Mouse (Mus musculus) forebrain, embryonic 15.5 days (tissue): ENCODE measurements around the gene Layn. TPM values are rescaled to one million over a fixed set of nuclear protein-coding genes. Genes with fewer than 3 reads are reported as not detected.
A peak's percentile ranks its signal among the peaks of the same experiment; 100 is the strongest.

Experiments used
- ATAC-seq: fragments of 200-750 bp; cut with Nextera tagmentation; replicated peaks from 2 replicates; pipeline ENCODE4 v1.8.0; 2017; ENCODE audit warnings: mild to moderate bottlenecking, moderate TSS enrichment, moderate library complexity
- H3K27ac ChIP-seq: fragments of 300-500 bp; sonication (generic); replicated peaks from 2 replicates; pipeline ENCODE4 v1.5.1; 2015; ENCODE audit warnings: mild to moderate bottlenecking, inconsistent platforms
- H3K27me3 ChIP-seq: fragments of 300-500 bp; sonication (generic); 2 replicates; pipeline ENCODE4 v1.6.1; 2015; ENCODE audit warnings: inconsistent platforms
- H3K36me3 ChIP-seq: fragments of 300-500 bp; sonication (generic); 2 replicates; pipeline ENCODE4 v1.6.1; 2015; ENCODE audit warnings: mild to moderate bottlenecking, inconsistent platforms
- H3K4me1 ChIP-seq: fragments of 300-500 bp; sonication (generic); 2 replicates; pipeline ENCODE4 v1.6.1; 2015; ENCODE audit warnings: inconsistent platforms
- H3K4me2 ChIP-seq: fragments of 300-500 bp; sonication (generic); replicated peaks from 2 replicates; pipeline ENCODE4 v1.6.1; 2015; ENCODE audit warnings: mild to moderate bottlenecking, inconsistent platforms
- H3K4me3 ChIP-seq: fragments of 300-500 bp; sonication (generic); 2 replicates; pipeline ENCODE4 v1.5.1; 2015; ENCODE audit warnings: mild to moderate bottlenecking, inconsistent platforms
- H3K9ac ChIP-seq: fragments of 300-500 bp; sonication (generic); replicated peaks from 2 replicates; pipeline ENCODE4 v1.6.1; 2015; ENCODE audit warnings: mild to moderate bottlenecking, inconsistent platforms
- H3K9me3 ChIP-seq: fragments of 300-500 bp; sonication (generic); 2 replicates; pipeline ENCODE4 v1.6.1; 2016; ENCODE audit warnings: inconsistent platforms
- WGBS: fragments of 180-500 bp; shearing (Covaris S2); methylation state at CpG from one replicate; pipeline ENCODE4 v1.1.7; 2015; ENCODE audit warnings: mixed read lengths; 5-methylcytosine and 5-hydroxymethylcytosine counted together
- polyA plus RNA-seq: library from polyadenylated mRNA; unstranded; fragments of >200 nt; fragmentation: Nextera tagmentation; extraction: Ambion mirVana; gene quantifications from 2 replicates; pipeline ENCODE4 v1.2.1, GENCODE M21; 2015

Layn gene
- 1.5 and 1.9 TPM in 2 replicates for polyA plus RNA-seq

- no peaks in the 10 kb centered on the region for H3K27me3 ChIP-seq
- peak within 1 kb of the TSS; percentile 53; the same call in 1 of the 2 replicates for H3K27ac ChIP-seq
- 0 out of 2 replicates have a peak within 1 kb of the TSS, but pooled peaks have one; percentile 14 for H3K9ac ChIP-seq
- no peaks in the 10 kb centered on the region for H3K36me3 ChIP-seq
- H3K9me3 ChIP-seq = no peaks in the 10 kb centered on the region
- peak within 1 kb of the TSS; percentile 57 for H3K4me2 ChIP-seq
- ATAC-seq = peak; percentile 94
- peaks cover 25% of the 10 kb centered on the region for H3K4me1 ChIP-seq
- WGBS = 1% methylated on average over 14 of the region's 14 CpGs
- peak within 1 kb of the TSS; percentile 31 for H3K4me3 ChIP-seq
Measured at GRCm38 (mm10) chr9:51076979-51077315, at the start of gene Layn. TSS of gene Layn (minus strand) at chr9:51077094.

GRCm38 (mm10) chr9:51114767-51115166 is 37.9 kb upstream of the Layn start:
- no peaks in the 10 kb centered on the region for H3K9me3 ChIP-seq
- no peak overlapping the region for H3K4me3 ChIP-seq
- ATAC-seq = no peak
- H3K9ac ChIP-seq = no peak overlapping the region
- H3K36me3 ChIP-seq = no peaks in the 10 kb centered on the region
- H3K27ac ChIP-seq = no peak overlapping the region
- H3K4me1 ChIP-seq = no peaks in the 10 kb centered on the region
- 83% methylated on average over 4 of the region's 4 CpGs for WGBS
- no peaks in the 10 kb centered on the region for H3K27me3 ChIP-seq
- no peak overlapping the region for H3K4me2 ChIP-seq

- Histone ChIP-seq H3K9me3 (no peaks in the 10 kb centered on the region), H3K27ac (no peak overlapping the region), H3K4me1 (peaks cover 14% of the 10 kb centered on the region), H3K4me2 (no peak overlapping the region), H3K27me3 (peaks cover 17% of the 10 kb centered on the region; the same call in 1 of the 2 replicates), H3K4me3 (no peak overlapping the region), H3K36me3 (no peaks in the 10 kb centered on the region), H3K9ac (no peak overlapping the region)
- no peak for ATAC-seq
- 85% methylated on average over 2 of the region's 2 CpGs for WGBS
Measured at GRCm38 (mm10) chr9:51105751-51106150, 28.9 kb upstream of the Layn start.

GRCm38 (mm10) chr9:51103808-51104514 is 27.1 kb upstream of the Layn start:
- H3K27ac ChIP-seq = no peak overlapping the region
- H3K9ac ChIP-seq = peak overlapping the region; percentile 60
- peaks cover 17% of the 10 kb centered on the region; the same call in 1 of the 2 replicates for H3K27me3 ChIP-seq
- H3K4me1 ChIP-seq = peaks cover 14% of the 10 kb centered on the region
- WGBS = 12% methylated on average over 30 of the region's 30 CpGs
- H3K4me3 ChIP-seq = peak overlapping the region; percentile 55
- no peaks in the 10 kb centered on the region for H3K36me3 ChIP-seq
- peak; percentile 58; the same call in 1 of the 2 replicates for ATAC-seq
- no peaks in the 10 kb centered on the region for H3K9me3 ChIP-seq
- peak overlapping the region; percentile 98 for H3K4me2 ChIP-seq

- ATAC-seq = peak; percentile 74
Measured at GRCm38 (mm10) chr9:51102963-51103807, 26.3 kb upstream of the Layn start.

GRCm38 (mm10) chr9:51101756-51102425 is 25.0 kb upstream of the Layn start, which contains the start of gene 4833427G06Rik:
TSS of gene 4833427G06Rik (minus strand) at chr9:51102078.
- peak within 1 kb of the TSS; percentile 98 for H3K4me2 ChIP-seq
- no peak within 1 kb of the TSS for H3K27ac ChIP-seq
- H3K36me3 ChIP-seq = no peaks in the 10 kb centered on the region
- ATAC-seq = peak; percentile 77
- peak within 1 kb of the TSS; percentile 55 for H3K4me3 ChIP-seq
- H3K27me3 ChIP-seq = peaks cover 17% of the 10 kb centered on the region; the same call in 1 of the 2 replicates
- peak within 1 kb of the TSS; percentile 19; the same call in 1 of the 2 replicates for H3K9ac ChIP-seq
- H3K9me3 ChIP-seq = no peaks in the 10 kb centered on the region
- 9% methylated on average over 27 of the region's 27 CpGs for WGBS
- H3K4me1 ChIP-seq = peaks cover 14% of the 10 kb centered on the region

More at GRCm38 (mm10) chr9:51102963-51103807, 26.3 kb upstream of the Layn start:
- peaks cover 17% of the 10 kb centered on the region; the same call in 1 of the 2 replicates for H3K27me3 ChIP-seq
- H3K36me3 ChIP-seq = no peaks in the 10 kb centered on the region
- H3K9ac ChIP-seq = peak overlapping the region; percentile 60
- H3K9me3 ChIP-seq = no peaks in the 10 kb centered on the region
- peak overlapping the region; percentile 55 for H3K4me3 ChIP-seq
- H3K4me1 ChIP-seq = peaks cover 14% of the 10 kb centered on the region
- H3K27ac ChIP-seq = no peak overlapping the region
- 2% methylated on average over 42 of the region's 44 CpGs for WGBS
- peak overlapping the region; percentile 98 for H3K4me2 ChIP-seq

GRCm38 (mm10) chr9:51096306-51096705 is 19.4 kb upstream of the Layn start:
- Histone ChIP-seq H3K27me3 (no peaks in the 10 kb centered on the region), H3K27ac (no peak overlapping the region), H3K9ac (no peak overlapping the region), H3K4me2 (no peak overlapping the region), H3K4me3 (no peak overlapping the region), H3K4me1 (no peaks in the 10 kb centered on the region), H3K36me3 (no peaks in the 10 kb centered on the region), H3K9me3 (no peaks in the 10 kb centered on the region)
- 59% methylated on average over 2 of the region's 2 CpGs for WGBS
- no peak for ATAC-seq

GRCm38 (mm10) chr9:51093697-51094096 is 16.8 kb upstream of the Layn start:
- Histone ChIP-seq H3K4me3 (no peak overlapping the region), H3K9me3 (no peaks in the 10 kb centered on the region), H3K27ac (no peak overlapping the region), H3K27me3 (no peaks in the 10 kb centered on the region), H3K36me3 (no peaks in the 10 kb centered on the region), H3K9ac (no peak overlapping the region), H3K4me2 (no peak overlapping the region), H3K4me1 (peaks cover 5% of the 10 kb centered on the region; the same call in 1 of the 2 replicates)
- ATAC-seq = no peak
- 85% methylated on average over 5 of the region's 5 CpGs for WGBS

GRCm38 (mm10) chr9:51081614-51082013 is 4.7 kb upstream of the Layn start:
- Histone ChIP-seq H3K36me3 (no peaks in the 10 kb centered on the region), H3K9me3 (no peaks in the 10 kb centered on the region), H3K9ac (no peak overlapping the region), H3K27me3 (no peaks in the 10 kb centered on the region), H3K27ac (no peak overlapping the region), H3K4me3 (no peak overlapping the region), H3K4me2 (no peak overlapping the region), H3K4me1 (peaks cover 8% of the 10 kb centered on the region)
- 87% methylated on average over 5 of the region's 5 CpGs for WGBS
- ATAC-seq = no peak

- peak; percentile 57 for ATAC-seq
- Histone ChIP-seq H3K9me3 (no peaks in the 10 kb centered on the region), H3K9ac (0 out of 2 replicates have a peak overlapping the region, but pooled peaks have one; percentile 14), H3K4me3 (peak overlapping the region; percentile 31), H3K27me3 (no peaks in the 10 kb centered on the region), H3K4me2 (peak overlapping the region; percentile 57), H3K4me1 (peaks cover 25% of the 10 kb centered on the region), H3K36me3 (no peaks in the 10 kb centered on the region), H3K27ac (no peak overlapping the region)
- under 1% methylated on average over 17 of the region's 17 CpGs for WGBS
Measured at GRCm38 (mm10) chr9:51076300-51076978, 455 bp downstream of the Layn start.

GRCm38 (mm10) chr9:51075780-51076179 is 1.1 kb downstream of the Layn start:
- peak overlapping the region; percentile 31; the same call in 1 of the 2 replicates for H3K4me3 ChIP-seq

More at GRCm38 (mm10) chr9:51075780-51076179, 1.1 kb downstream of the Layn start:
- Histone ChIP-seq H3K9ac (no peak overlapping the region), H3K27me3 (no peaks in the 10 kb centered on the region), H3K9me3 (no peaks in the 10 kb centered on the region), H3K27ac (peak overlapping the region; percentile 53; the same call in 1 of the 2 replicates), H3K4me1 (peaks cover 25% of the 10 kb centered on the region), H3K36me3 (no peaks in the 10 kb centered on the region), H3K4me2 (peak overlapping the region; percentile 57)
- WGBS = 24% methylated on average over 3 of the region's 3 CpGs
- peak; percentile 67 for ATAC-seq
